Mouse (Mus musculus) T-helper 17 cell (primary cell): Measurements from ENCODE around the gene Kat6b.

Source experiments
- in situ Hi-C, 2 experiments: fragments of 300-600 bp; cut with MboI, MseI; formaldehyde crosslinking; loops; 1 replicate in 1 of 2; 2 replicates in 1 of 2; pipeline ENCODE4 v1.15.1; 2025; ENCODE audit warnings: high pct_unique_total_duplicates in 2 of 2

The Kat6b gene

DNA sequence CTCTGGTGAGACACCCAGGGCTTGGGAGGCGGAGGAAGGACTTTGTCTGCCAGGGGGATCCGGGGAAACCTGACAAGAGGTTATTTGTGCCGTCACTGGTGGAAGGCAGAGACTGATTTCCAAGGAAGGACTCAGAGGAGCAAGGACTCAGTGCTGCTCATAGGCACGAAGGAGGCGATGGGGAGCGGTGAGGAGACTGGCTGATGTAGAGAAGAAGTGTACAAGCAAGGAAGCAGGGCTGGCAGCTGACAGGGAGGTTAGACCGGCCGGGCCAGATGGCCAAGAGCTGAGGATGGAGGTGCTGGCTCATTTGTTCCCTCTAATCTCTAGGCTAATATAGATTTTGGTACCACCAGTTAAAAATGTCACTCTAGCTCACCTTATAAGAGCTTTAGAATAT lies 72.8 kb downstream of the Kat6b start:
- in situ Hi-C loops = no loop called here

DNA sequence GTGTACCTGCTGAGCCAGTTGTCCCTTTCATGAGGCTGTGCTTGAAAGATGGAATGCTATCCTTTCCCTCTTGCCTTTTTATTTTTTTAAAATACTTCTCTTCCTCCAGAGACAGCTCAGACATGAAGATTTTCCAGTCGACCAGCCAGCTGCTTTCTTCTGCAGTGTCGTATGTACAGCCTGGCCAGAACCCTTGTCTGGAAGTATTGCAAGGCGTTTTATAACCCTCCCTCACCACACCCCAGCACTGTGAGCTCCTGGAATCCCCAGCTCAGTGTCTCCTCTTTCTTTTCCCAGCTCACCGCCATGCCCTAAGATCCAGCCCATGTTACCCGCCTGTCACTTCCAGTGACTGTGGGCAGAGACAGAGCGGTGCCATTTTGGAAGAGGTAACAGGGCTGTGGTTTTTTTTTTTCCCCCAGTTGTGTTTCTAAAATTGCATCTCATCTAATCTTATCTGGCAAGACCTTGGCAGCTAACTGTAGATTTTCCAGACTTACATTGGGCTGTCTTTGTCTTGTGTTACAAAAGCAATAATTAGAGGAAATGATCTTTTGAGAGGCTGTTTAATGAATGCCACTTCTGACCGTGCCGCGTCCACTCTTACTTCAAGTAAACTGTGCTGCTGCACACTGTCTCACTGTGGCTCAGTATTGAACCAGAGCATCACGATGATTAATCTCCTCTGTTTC lies 77.4 kb downstream of the Kat6b start:
- in situ Hi-C loops = no loop called here

DNA sequence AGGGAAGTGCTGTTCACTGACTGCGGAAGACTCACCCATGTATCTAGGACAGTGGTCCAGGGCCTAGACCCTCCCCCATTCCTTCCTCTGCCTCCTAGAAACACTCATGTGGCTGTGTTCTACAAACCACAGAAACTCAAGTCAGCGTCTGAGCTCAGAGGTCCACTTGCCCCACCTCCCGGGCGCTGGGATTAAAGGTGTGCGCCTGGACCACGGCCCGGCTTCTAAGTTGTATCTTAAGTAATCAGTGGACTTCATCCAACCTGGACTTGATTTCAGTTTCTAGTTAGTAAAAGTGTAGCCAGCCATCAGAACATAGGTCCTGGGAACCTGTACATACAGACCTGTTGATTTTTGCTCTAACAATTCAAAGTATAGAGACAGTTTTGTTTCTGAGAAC lies 78.2 kb downstream of the Kat6b start:
- in situ Hi-C loops = no loop called here

GRCm38 (mm10) chr14:21560481-21561209 lies 79.4 kb downstream of the Kat6b start:
- in situ Hi-C loops = no loop called here

DNA sequence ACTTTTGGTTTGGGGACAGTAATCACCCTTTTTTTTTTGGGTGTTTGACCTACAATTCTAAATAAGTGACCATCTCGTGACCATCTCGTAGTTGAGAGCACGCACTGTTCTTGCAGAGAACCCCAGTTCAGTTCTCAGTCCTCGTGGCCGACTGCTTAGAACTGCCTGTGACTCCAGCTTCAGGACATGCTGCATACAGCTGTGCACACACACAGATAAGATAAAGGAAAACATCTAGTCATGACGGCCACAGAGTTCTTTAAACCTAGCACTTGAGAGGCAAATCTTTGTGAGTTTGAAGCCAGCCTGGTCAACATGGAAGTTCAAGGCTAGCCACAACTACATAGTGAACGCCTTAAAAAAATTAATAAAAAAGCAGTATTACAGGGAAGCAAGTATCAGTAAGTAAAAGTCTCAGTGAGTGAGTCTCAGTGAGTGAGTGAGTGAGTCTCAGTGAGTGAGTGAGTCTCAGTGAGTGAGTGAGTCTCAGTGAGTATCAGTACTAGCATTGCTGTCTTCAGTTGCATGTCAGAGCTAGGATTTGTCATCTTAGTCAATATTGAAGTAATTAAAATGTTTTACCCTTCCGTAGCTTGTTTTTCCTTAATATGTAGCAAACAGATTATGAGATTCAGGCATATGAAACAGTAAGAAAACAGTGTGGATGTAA lies 80.3 kb downstream of the Kat6b start:
- in situ Hi-C loops = no loop called here

GRCm38 (mm10) chr14:21563584-21564118 lies 82.4 kb downstream of the Kat6b start:
- in situ Hi-C loops = no loop called here

- in situ Hi-C loops = no loop called here
Measured at GRCm38 (mm10) chr14:21565541-21566353, 84.5 kb downstream of the Kat6b start.

- in situ Hi-C loops = no loop called here
Measured at GRCm38 (mm10) chr14:21567293-21567984, 86.2 kb downstream of the Kat6b start.

GRCm38 (mm10) chr14:21568821-21569220 lies 87.6 kb downstream of the Kat6b start:
- in situ Hi-C loops = no loop called here

- in situ Hi-C loops = no loop called here
Measured at GRCm38 (mm10) chr14:21574686-21575309, 93.6 kb downstream of the Kat6b start.

- in situ Hi-C loops = no loop called here
Measured at GRCm38 (mm10) chr14:21576867-21577266, 95.6 kb downstream of the Kat6b start.

DNA sequence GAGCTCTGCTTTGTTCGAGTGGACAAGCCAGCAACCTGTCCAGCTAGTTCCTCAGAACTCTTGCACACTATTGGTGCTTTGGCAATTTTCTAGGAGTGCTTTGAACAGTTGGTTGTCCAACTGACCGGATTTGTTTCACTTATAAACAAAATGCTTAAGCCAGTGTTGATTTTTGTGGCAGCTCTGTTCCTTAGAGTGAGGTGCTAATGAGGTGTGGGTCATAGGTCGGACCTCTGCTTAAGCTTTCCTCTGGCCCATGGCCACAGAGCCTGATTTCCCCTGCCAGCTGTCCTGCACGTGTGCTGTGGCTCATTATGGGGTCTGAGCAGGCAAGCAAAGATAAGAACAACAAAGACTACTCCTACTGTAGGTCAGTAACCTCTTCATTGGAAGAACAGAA lies 100.0 kb downstream of the Kat6b start:
- in situ Hi-C loops = no loop called here

- in situ Hi-C loops = no loop called here
Measured at GRCm38 (mm10) chr14:21582301-21582700, 101.1 kb downstream of the Kat6b start.

- in situ Hi-C loops = no loop called here
Measured at GRCm38 (mm10) chr14:21583051-21583450, 101.8 kb downstream of the Kat6b start.

DNA sequence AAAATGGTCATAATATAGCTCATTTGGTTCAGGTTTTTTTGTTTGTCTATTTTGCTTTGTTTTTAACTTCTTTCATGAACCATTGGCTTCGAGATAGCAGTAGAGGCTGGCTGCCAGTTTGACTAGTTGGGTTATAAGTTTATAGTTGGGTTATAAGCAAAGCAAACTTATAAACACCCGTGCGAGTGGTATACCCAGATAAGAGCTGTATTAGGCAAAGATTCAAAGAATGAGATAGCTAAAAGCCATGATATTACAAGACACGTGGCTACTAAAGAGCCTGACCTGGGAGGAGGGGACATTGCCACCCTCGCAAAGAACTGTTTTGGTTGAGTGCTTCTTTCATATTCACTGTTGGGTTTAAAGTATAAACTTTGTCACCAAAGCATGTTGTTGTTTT lies 102.6 kb downstream of the Kat6b start:
- in situ Hi-C loops = no loop called here

DNA sequence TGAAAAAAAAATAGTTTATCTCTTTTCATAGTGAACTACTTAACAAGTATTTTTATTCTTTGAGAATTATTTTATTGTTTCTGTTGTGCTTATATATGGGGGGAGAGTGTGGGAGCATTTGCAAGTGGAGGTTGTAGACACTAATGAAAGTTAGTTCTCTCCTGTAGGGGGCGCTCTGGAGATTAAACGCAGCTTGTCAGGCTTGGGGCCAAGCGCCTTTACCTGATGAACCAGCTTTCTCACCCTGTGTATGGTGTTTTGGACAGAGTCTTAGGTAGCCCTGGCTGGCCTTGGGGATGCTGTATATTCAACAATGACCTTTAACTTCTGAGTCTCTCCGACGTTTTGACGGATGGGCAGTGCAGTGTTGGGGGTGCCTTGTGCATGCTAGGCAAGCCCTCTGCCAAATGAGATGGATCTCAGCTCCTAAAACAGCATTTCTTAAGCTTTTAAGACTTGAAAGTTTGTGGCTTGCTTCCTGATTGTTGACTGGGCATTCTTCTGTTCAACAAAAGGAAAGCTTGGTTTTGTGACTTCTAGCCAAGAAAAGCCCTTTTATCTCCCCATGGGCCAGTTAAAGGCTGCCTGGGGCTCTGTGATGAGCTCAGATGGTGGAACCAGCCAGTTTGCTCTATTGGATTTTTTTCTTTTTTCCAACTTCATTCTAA lies 103.4 kb downstream of the Kat6b start:
- in situ Hi-C loops = no loop called here

GRCm38 (mm10) chr14:21585491-21586251 lies 104.4 kb downstream of the Kat6b start:
- in situ Hi-C loops = no loop called here

DNA sequence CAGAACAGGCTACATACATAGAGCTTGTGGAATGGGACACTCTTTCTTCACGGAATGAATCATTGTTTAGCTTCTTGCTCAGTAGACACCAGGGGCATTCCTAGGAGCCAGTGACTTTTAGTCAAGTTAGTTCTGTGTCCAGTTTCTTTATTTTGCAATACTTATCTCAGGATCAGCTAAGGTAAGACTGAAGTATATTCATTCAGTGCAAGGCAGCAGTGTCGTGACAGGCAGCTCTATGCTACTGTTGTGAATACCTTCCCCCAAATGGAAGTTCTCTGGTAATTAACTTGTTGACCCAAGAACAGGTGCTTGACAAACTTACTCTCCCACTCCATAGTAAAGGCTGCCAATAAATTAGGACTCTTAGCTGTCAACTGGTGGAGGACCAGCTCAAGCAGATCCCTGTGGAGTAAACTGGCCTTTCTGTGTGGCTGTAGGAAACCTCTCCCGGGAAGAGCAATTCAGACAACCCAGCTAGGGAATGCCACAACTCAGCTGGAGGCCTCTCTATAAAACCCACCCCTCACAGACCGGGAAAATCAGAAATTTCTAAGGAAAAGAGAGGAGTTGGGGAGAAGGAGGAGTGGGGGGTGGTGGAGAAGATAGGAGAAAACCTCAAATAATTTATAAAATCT lies 105.4 kb downstream of the Kat6b start:
- in situ Hi-C loops = no loop called here

DNA sequence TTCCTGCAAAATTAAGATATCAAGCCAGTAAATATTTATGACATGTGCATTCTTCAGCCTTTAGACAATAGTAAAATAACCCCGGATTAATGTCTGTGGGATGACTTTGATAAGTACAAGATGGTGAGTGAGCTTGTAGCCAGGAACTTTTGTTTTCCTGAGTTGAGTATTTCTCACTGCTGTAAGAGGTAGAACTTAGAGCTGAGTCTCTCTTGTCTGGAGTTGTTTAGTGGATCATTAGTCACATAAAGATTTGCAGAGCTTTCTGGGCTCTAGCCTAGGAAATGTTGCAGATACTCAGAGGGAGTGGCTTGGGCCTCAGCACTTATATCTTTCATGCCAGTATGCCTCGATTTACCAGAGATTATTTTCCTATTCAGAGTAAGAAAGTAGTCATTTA lies 106.7 kb downstream of the Kat6b start:
- in situ Hi-C loops = no loop called here
